Mouse (Mus musculus): Measurements from ENCODE around the gene Tmem33. TPM values are rescaled to one million over a fixed set of nuclear protein-coding genes. Genes with fewer than 3 reads are reported as not detected.

Tmem33 gene
- polyA plus RNA-seq, 1 experiment, result 70.2 TPM

DNA sequence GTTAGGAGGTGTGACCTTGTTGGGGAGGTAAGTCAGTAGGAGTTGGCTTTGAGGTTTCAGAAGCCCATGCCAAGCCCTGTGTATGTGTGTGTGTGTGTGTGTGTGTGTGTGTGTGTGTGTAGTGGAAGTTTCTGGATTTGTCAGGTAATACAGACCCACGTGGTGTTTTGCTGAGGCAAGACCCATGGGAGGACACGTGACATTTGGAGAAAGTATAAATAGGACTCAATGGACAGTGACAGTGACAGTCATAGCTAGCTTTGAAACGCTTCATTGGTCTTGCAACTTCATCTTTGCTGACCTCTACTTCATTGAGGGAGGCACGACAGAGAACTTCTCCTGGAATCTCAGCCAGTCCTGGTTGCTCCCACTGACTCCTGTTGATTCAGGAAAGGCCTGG is 8.1 kb upstream of the Tmem33 start:
- peaks cover 12% of the 10 kb centered on the region for H3K27me3 ChIP-seq (replicated peaks)
- no peaks in the 10 kb centered on the region for H3K36me3 ChIP-seq (replicated peaks; ENCODE audit: low read length)
- H3K4me1 ChIP-seq, result peaks cover 6% of the 10 kb centered on the region; the same call in 1 of the 2 replicates
- no peak overlapping the region for H3K4me3 ChIP-seq (replicated peaks)
- no peaks in the 10 kb centered on the region for H3K9me3 ChIP-seq
- TF ChIP-seq FLI1 (IDR thresholded peaks at IDR 0.05; ENCODE audit: low read length), result no peak
- TF ChIP-seq GATA1 (IDR thresholded peaks at IDR 0.05; ENCODE audit: borderline replicate concordance, low read length), result no peak

- H3K27me3 ChIP-seq (replicated peaks), result peaks cover 6% of the 10 kb centered on the region
- peaks cover 14% of the 10 kb centered on the region; the same call in 1 of the 2 replicates for H3K4me1 ChIP-seq
- TF ChIP-seq GATA1 (IDR thresholded peaks at IDR 0.05; ENCODE audit: borderline replicate concordance, low read length) (no peak), FLI1 (IDR thresholded peaks at IDR 0.05; ENCODE audit: low read length) (no peak)
- no peaks in the 10 kb centered on the region for H3K36me3 ChIP-seq (replicated peaks; ENCODE audit: low read length)
- H3K4me3 ChIP-seq (replicated peaks), result no peak overlapping the region
- H3K9me3 ChIP-seq, result no peaks in the 10 kb centered on the region
These were observed 4.7 kb upstream of the Tmem33 start for GRCm38 (mm10) chr5:67255664-67256063.

DNA sequence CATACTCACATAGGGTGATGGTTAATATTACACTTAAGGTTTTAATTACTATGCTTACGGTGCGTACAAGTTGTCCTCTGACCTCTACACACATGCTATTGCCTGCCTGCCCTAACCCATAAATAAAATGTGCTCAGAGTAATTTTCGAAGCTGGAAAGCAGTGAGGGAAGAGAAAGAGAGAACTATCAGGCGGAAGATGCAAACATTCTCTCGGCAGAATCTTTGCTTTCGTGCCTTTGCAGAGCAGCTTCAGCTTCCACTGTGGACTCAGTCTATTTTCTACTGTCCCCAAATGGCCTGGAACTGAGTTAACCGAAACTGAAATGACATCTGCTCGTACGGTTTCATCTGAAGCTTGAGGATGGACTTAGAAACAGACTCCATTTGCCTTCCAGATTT is 1.9 kb upstream of the Tmem33 start:
- Histone ChIP-seq H3K27me3 (replicated peaks) (peaks cover 6% of the 10 kb centered on the region), H3K9me3 (no peaks in the 10 kb centered on the region), H3K4me3 (replicated peaks) (no peak overlapping the region), H3K36me3 (replicated peaks; ENCODE audit: low read length) (peaks cover 11% of the 10 kb centered on the region), H3K4me1 (peaks cover 25% of the 10 kb centered on the region)
- no peak for TF ChIP-seq FLI1 (IDR thresholded peaks at IDR 0.05; ENCODE audit: low read length)
- no peak for TF ChIP-seq GATA1 (IDR thresholded peaks at IDR 0.05; ENCODE audit: borderline replicate concordance, low read length)

GRCm38 (mm10) chr5:67260159-67260530 is 220 bp upstream of the Tmem33 start:
- Histone ChIP-seq H3K27me3 (replicated peaks) (peaks cover 5% of the 10 kb centered on the region), H3K36me3 (replicated peaks; ENCODE audit: low read length) (peaks cover 28% of the 10 kb centered on the region), H3K4me3 (replicated peaks) (peak overlapping the region; percentile 97), H3K4me1 (peaks cover 29% of the 10 kb centered on the region), H3K9me3 (no peaks in the 10 kb centered on the region)
- no peak for TF ChIP-seq GATA1 (IDR thresholded peaks at IDR 0.05; ENCODE audit: borderline replicate concordance, low read length)
- TF ChIP-seq FLI1 (IDR thresholded peaks at IDR 0.05; ENCODE audit: low read length), result no peak

DNA sequence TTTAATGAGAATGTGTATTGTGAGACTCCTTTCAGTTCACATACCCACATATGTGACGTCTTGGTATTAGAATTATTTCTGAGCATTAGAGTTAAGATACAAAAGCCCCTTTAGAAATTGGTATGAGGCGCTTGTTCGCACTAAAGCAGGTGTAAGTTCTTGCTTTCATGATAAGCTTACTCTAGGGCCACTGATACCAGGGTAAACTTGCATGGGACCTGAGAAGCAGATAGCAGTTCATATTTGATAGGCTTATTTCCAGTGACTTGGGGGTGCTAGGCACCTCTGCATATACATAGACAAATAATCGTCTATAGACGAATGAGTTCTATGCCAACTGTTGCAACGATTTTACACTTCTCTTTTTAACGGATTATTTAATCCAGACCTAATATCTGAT is 2.6 kb downstream of the Tmem33 start:
- Histone ChIP-seq H3K27me3 (replicated peaks) (no peaks in the 10 kb centered on the region), H3K36me3 (replicated peaks; ENCODE audit: low read length) (peaks cover 56% of the 10 kb centered on the region), H3K4me1 (peaks cover 32% of the 10 kb centered on the region), H3K9me3 (no peaks in the 10 kb centered on the region), H3K4me3 (replicated peaks) (no peak overlapping the region)
- TF ChIP-seq GATA1 (IDR thresholded peaks at IDR 0.05; ENCODE audit: borderline replicate concordance, low read length) (no peak), FLI1 (IDR thresholded peaks at IDR 0.05; ENCODE audit: low read length) (no peak)

DNA sequence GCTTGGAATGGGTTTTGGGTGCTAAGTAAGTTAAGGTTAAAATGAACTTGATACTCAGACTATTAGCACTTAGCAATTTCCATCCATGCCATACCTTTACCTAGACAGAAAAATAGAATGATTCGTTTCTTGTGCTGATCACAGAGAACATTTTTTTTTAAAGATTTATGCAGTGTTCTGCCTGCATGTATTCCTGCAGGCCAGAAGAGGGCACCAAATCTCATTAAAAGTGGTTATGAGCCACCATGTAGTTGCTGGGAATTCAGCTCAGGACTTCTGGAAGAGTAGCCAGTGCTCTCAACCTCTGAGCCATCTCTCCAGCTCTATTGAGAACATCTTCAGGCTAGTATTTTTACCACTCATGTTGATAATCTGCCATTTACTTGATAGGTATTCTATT is 5.7 kb downstream of the Tmem33 start:
- TF ChIP-seq FLI1 (IDR thresholded peaks at IDR 0.05; ENCODE audit: low read length) (no peak), GATA1 (IDR thresholded peaks at IDR 0.05; ENCODE audit: borderline replicate concordance, low read length) (no peak)
- Histone ChIP-seq H3K27me3 (replicated peaks) (no peaks in the 10 kb centered on the region), H3K4me1 (peaks cover 24% of the 10 kb centered on the region), H3K4me3 (replicated peaks) (no peak overlapping the region), H3K36me3 (replicated peaks; ENCODE audit: low read length) (peaks cover 72% of the 10 kb centered on the region), H3K9me3 (no peaks in the 10 kb centered on the region)

DNA sequence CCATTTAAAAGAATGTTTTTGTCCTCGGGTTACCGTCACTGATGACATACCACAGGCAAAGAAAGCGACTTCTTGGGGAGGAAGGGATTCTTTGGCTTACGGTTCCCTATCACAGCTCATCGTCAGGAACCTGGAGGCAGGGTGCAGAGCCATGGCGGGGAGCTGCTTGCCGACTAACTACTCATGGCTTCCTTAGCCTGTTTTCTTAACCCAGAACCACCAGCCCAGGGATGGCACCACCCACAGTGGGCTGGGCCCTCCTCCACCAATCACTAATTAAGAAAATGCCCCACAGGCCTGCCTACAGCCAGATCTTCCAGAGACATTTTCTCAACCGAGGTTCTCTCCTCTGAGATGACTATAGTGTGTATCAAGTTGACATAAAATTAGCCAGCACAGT is 8.9 kb downstream of the Tmem33 start:
- H3K4me1 ChIP-seq, result peaks cover 3% of the 10 kb centered on the region
- no peak for TF ChIP-seq GATA1 (IDR thresholded peaks at IDR 0.05; ENCODE audit: borderline replicate concordance, low read length)
- no peak for TF ChIP-seq FLI1 (IDR thresholded peaks at IDR 0.05; ENCODE audit: low read length)
- H3K9me3 ChIP-seq, result no peaks in the 10 kb centered on the region
- H3K36me3 ChIP-seq (replicated peaks; ENCODE audit: low read length), result peaks cover 52% of the 10 kb centered on the region
- H3K4me3 ChIP-seq (replicated peaks), result no peak overlapping the region
- no peaks in the 10 kb centered on the region for H3K27me3 ChIP-seq (replicated peaks)

GRCm38 (mm10) chr5:67279407-67279806 is 19.0 kb downstream of the Tmem33 start:
- Histone ChIP-seq H3K9me3 (no peaks in the 10 kb centered on the region), H3K36me3 (replicated peaks; ENCODE audit: low read length) (peaks cover 66% of the 10 kb centered on the region), H3K4me3 (replicated peaks) (no peak overlapping the region), H3K27me3 (replicated peaks) (no peaks in the 10 kb centered on the region), H3K4me1 (peaks cover 7% of the 10 kb centered on the region)
- TF ChIP-seq GATA1 (IDR thresholded peaks at IDR 0.05; ENCODE audit: borderline replicate concordance, low read length) (no peak), FLI1 (IDR thresholded peaks at IDR 0.05; ENCODE audit: low read length) (no peak)

GRCm38 (mm10) chr5:67279840-67280239 is 19.5 kb downstream of the Tmem33 start:
- no peaks in the 10 kb centered on the region for H3K27me3 ChIP-seq (replicated peaks)
- H3K4me1 ChIP-seq, result peaks cover 7% of the 10 kb centered on the region
- no peak overlapping the region for H3K4me3 ChIP-seq (replicated peaks)
- TF ChIP-seq FLI1 (IDR thresholded peaks at IDR 0.05; ENCODE audit: low read length), result no peak
- no peak for TF ChIP-seq GATA1 (IDR thresholded peaks at IDR 0.05; ENCODE audit: borderline replicate concordance, low read length)
- peaks cover 70% of the 10 kb centered on the region for H3K36me3 ChIP-seq (replicated peaks; ENCODE audit: low read length)
- no peaks in the 10 kb centered on the region for H3K9me3 ChIP-seq

- H3K36me3 ChIP-seq (replicated peaks; ENCODE audit: low read length), result peaks cover 76% of the 10 kb centered on the region
- H3K27me3 ChIP-seq (replicated peaks), result no peaks in the 10 kb centered on the region
- H3K4me1 ChIP-seq, result peaks cover 7% of the 10 kb centered on the region
- no peaks in the 10 kb centered on the region for H3K9me3 ChIP-seq
- H3K4me3 ChIP-seq (replicated peaks), result no peak overlapping the region
- TF ChIP-seq GATA1 (IDR thresholded peaks at IDR 0.05; ENCODE audit: borderline replicate concordance, low read length) (no peak), FLI1 (IDR thresholded peaks at IDR 0.05; ENCODE audit: low read length) (no peak)
These were observed 20.0 kb downstream of the Tmem33 start for GRCm38 (mm10) chr5:67280400-67280799.

DNA sequence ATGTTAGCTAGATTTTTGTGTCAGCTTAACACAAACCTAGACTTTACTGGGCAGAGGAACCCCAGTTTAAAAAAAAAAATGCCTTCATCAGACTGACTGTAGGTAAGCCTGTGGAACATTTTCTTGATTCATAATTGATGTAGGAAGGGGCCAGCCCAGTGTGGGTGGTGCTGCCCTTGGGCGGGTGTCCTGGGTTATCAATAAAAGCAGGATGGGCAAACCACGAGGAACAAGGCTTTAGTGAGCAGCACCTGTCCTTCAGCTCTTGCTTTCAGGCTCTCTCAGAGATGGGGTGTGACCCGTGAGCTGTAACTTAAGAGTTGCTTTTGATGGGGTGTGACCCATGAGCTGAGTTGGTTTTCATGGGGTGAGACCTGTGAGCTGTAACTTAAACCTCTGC is 34.7 kb downstream of the Tmem33 start:
- H3K9me3 ChIP-seq, result no peaks in the 10 kb centered on the region
- TF ChIP-seq FLI1 (IDR thresholded peaks at IDR 0.05; ENCODE audit: low read length), result no peak
- no peak for TF ChIP-seq GATA1 (IDR thresholded peaks at IDR 0.05; ENCODE audit: borderline replicate concordance, low read length)
- no peaks in the 10 kb centered on the region for H3K27me3 ChIP-seq (replicated peaks)
- H3K36me3 ChIP-seq (replicated peaks; ENCODE audit: low read length), result peaks cover 76% of the 10 kb centered on the region
- H3K4me1 ChIP-seq, result peaks cover 18% of the 10 kb centered on the region
- H3K4me3 ChIP-seq (replicated peaks), result no peak overlapping the region

All from megakaryocyte, embryonic 14.5 days (primary cell).